In genomic region chr14:52012085-52012484, GRCm38 (mm10) we compare ENCODE assay signal across 11 mouse cellular contexts. TPM values are rescaled to one million over a fixed set of nuclear protein-coding genes. Genes with fewer than 3 reads are reported as not detected.
DNase-seq lines count a peak whose midpoint lies in the region; ATAC-seq lines count a peak whose summit lies in the region.
"Had no signal": no experiment of that assay in that cellular context is flagged by ENCODE, and none has a peak within 500 bp of the region (broad histone marks: within the 10 kb centered on the region; RNA-seq: fewer than 3 reads in every experiment).

No protein-coding gene starts in this region.

- DNase-seq in 3T3-L1 (ENCODE audit: low read depth, low spot score), result peak; percentile 76
- peak; percentile 97 for DNase-seq in brain, adult 2 months (ENCODE audit: low read depth, low spot score)
- DNase-seq in midbrain, embryonic 10.5 days (ENCODE audit: low spot score), result no peak
- DNase-seq in lung, postnatal 25 days (ENCODE audit: low spot score), result no peak
- no peak for DNase-seq in urinary bladder, postnatal 25 days (ENCODE audit: low spot score)
- DNase-seq in adrenal gland, adult 18-20 months (ENCODE audit: low spot score in 2 of 2), result no peak
- no peak for DNase-seq in heart, adult 8-10 months (ENCODE audit: low spot score)
- DNase-seq: liver, postnatal 0 days had no signal

- H3K4me1 ChIP-seq in forebrain, embryonic 15.5 days, result peaks cover 73% of the 10 kb centered on the region
- H3K4me1 ChIP-seq in midbrain, embryonic 10.5 days, result peaks cover 85% of the 10 kb centered on the region

- H3K36me3 ChIP-seq in forebrain, embryonic 15.5 days, result peaks cover 12% of the 10 kb centered on the region; the same call in 1 of the 2 replicates
- peaks cover 22% of the 10 kb centered on the region for H3K36me3 ChIP-seq in midbrain, embryonic 10.5 days

- peak overlapping the region; percentile 46 for H3K4me2 ChIP-seq in forebrain, embryonic 15.5 days (replicated peaks)

- H3K27ac ChIP-seq in forebrain, embryonic 15.5 days (replicated peaks), result peak overlapping the region; percentile 95
- peak overlapping the region; percentile 100 for H3K27ac ChIP-seq in midbrain, embryonic 10.5 days (replicated peaks)

- H3K27me3 ChIP-seq in forebrain, embryonic 15.5 days, result no peaks in the 10 kb centered on the region
- H3K27me3 ChIP-seq in midbrain, embryonic 10.5 days (ENCODE audit: low read depth, poor library complexity, severe bottlenecking), result no peaks in the 10 kb centered on the region

- no peak overlapping the region for H3K4me3 ChIP-seq in forebrain, embryonic 15.5 days
- H3K4me3 ChIP-seq in midbrain, embryonic 10.5 days, result peak overlapping the region; percentile 85

- 0 out of 2 replicates have a peak overlapping the region, but pooled peaks have one; percentile 5 for H3K9ac ChIP-seq in forebrain, embryonic 15.5 days (replicated peaks)
- H3K9ac ChIP-seq: liver, postnatal 0 days had no signal

- 42% methylated on average over 4 of the region's 4 CpGs for WGBS in forebrain, embryonic 15.5 days
- WGBS in midbrain, embryonic 10.5 days, result 81% methylated on average over 4 of the region's 4 CpGs

- ATAC-seq in forebrain, embryonic 15.5 days (replicated peaks), result no peak
- ATAC-seq: liver, postnatal 0 days had no signal

- no peaks in the 10 kb centered on the region for H3K9me3 ChIP-seq in forebrain, embryonic 15.5 days
- no peaks in the 10 kb centered on the region for H3K9me3 ChIP-seq in midbrain, embryonic 10.5 days (replicated peaks)

RNA-seq across cellular contexts. Expression of gene Tmem253, which starts 3.4 kb away (rescaled TPM):
- 0.28 and 0.64 TPM in 2 replicates for polyA plus RNA-seq in forebrain, embryonic 15.5 days (2015; fragmentation: Nextera tagmentation; extraction: Ambion mirVana)
- 0.67 and 1.2 TPM in 2 replicates for polyA plus RNA-seq in midbrain, embryonic 10.5 days (2016; fragmentation: Nextera tagmentation; extraction: Ambion mirVana)
- total RNA-seq in adrenal gland, adult 18-20 months (2021), result 1 to 10 TPM; 2.1 to 2.3 TPM
- 1 to 10 TPM; 1.6 to 4.4 (median 2.5) TPM for total RNA-seq in heart, adult 8-10 months (2022)

RNA-seq across cellular contexts. Expression of gene Zfp219, which starts 8.4 kb away (rescaled TPM):
- 43.3 and 48.9 TPM in 2 replicates for polyA plus RNA-seq in forebrain, embryonic 15.5 days (2015; fragmentation: Nextera tagmentation; extraction: Ambion mirVana)
- 89.4 and 96.6 TPM in 2 replicates for polyA plus RNA-seq in midbrain, embryonic 10.5 days (2016; fragmentation: Nextera tagmentation; extraction: Ambion mirVana)
- 10 to 100 TPM; 53.9 to 61.2 TPM for total RNA-seq in adrenal gland, adult 18-20 months (2021)
- 10 to 100 TPM; 22.5 to 29.9 (median 24.6) TPM for total RNA-seq in heart, adult 8-10 months (2022)

RNA-seq across cellular contexts. Expression of gene Arhgef40, which starts 27.6 kb away (rescaled TPM):
- 65.7 and 69.8 TPM in 2 replicates for polyA plus RNA-seq in forebrain, embryonic 15.5 days (2015; fragmentation: Nextera tagmentation; extraction: Ambion mirVana)
- 85.4 and 99.8 TPM in 2 replicates for polyA plus RNA-seq in midbrain, embryonic 10.5 days (2016; fragmentation: Nextera tagmentation; extraction: Ambion mirVana)
- total RNA-seq in adrenal gland, adult 18-20 months (2021), result 10 to 100 TPM; 37.8 to 39.7 TPM
- total RNA-seq in heart, adult 8-10 months (2022), result 10 to 100 TPM; 20.4 to 31.0 (median 24.0) TPM

RNA-seq across cellular contexts. Expression of gene Olfr221, which starts 30.2 kb away (rescaled TPM):
- not detected in 2 replicates for polyA plus RNA-seq in forebrain, embryonic 15.5 days (2015; fragmentation: Nextera tagmentation; extraction: Ambion mirVana)
- polyA plus RNA-seq in midbrain, embryonic 10.5 days (2016; fragmentation: Nextera tagmentation; extraction: Ambion mirVana), result not detected in 2 replicates
- not detected for total RNA-seq in adrenal gland, adult 18-20 months (2021)
- not detected for total RNA-seq in heart, adult 8-10 months (2022)
- polyA plus RNA-seq: embryonic facial prominence, embryonic 11.5 days; intestine, embryonic 14.5 days; liver, postnatal 0 days had no signal

Comparison
In these comparisons a context has a peak if more than half of its experiments do, and no peak if none do; other contexts are left out.
1. DNase-seq: peak in 3T3-L1 (single experiment) and brain, adult 2 months (single experiment); none in midbrain, embryonic 10.5 days (single experiment), lung, postnatal 25 days (single experiment), urinary bladder, postnatal 25 days (single experiment), adrenal gland, adult 18-20 months (0 of 2) and heart, adult 8-10 months (single experiment).